Mouse (Mus musculus): ENCODE results near the gene Gga1. TPM values are rescaled to one million over a fixed set of nuclear protein-coding genes. Genes with fewer than 3 reads are reported as not detected.

The Gga1 gene
- polyA plus RNA-seq, 1 experiment = 25.8 TPM

DNA sequence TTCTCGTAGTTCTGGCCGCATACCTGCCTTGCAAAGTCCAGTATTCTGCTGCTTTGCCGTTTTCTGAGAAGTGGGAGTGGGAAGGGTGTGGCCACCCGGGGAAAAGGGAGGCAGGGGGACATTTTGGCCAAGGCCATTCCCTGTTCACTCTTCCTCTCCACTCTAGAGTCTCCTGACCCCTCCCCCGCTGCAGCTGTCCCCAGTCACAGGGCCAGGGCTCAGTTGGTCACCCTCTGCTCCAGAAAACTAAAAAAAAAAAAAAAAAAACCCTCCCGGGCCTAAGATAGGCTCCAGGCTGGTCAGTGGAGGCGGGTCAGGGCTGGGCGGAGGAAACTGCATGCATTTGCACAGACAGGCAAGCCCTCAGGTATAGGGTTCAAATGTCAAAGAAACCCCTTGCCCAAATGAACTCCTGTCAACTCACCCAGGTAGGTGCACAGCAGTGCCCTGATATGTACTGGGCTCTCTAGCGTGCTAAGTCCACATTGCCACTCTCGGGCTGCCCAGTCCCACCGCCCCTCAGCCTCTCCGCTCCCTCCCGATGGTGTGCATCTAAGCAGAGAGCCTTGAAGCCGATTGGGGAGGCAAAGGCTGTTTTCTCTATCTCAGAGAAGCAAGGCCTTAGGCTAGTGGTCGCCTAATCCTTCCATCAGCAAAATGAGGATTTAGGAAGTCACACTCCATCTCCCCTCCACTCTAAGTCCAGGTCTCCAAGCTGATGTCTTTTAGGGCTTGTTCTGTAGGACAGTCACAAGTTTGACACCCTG, 50.2 kb downstream of the Gga1 start:
- TF ChIP-seq POLR2A (IDR thresholded peaks at IDR 0.05; ENCODE audit: insufficient read depth, low read length) (no peak), CTCF (IDR thresholded peaks at IDR 0.05; ENCODE audit: low read depth, low read length) (no peak), EP300 (IDR thresholded peaks at IDR 0.05; ENCODE audit: insufficient read depth, low read depth, low read length) (no peak)
- H3K4me3 ChIP-seq (ENCODE audit: low read depth, low read length) = peak overlapping the region; percentile 57
- H3K9me3 ChIP-seq (replicated peaks; ENCODE audit: control insufficient read depth, insufficient read depth, low read length, poor library complexity, severe bottlenecking) = no peaks in the 10 kb centered on the region
- H3K36me3 ChIP-seq (ENCODE audit: control insufficient read depth, insufficient read depth, low read length, poor library complexity, severe bottlenecking) = no peaks in the 10 kb centered on the region
- H3K9ac ChIP-seq (ENCODE audit: low read depth, poor library complexity, severe bottlenecking) = peak overlapping the region; percentile 57
- H3K4me1 ChIP-seq (ENCODE audit: control insufficient read depth, insufficient read depth, low read length) = peaks cover 7% of the 10 kb centered on the region
- no peaks in the 10 kb centered on the region for H3K27me3 ChIP-seq (ENCODE audit: control insufficient read depth, insufficient read depth, low read length, poor library complexity, severe bottlenecking)
- peak overlapping the region; percentile 54; the same call in 1 of the 2 replicates for H3K27ac ChIP-seq (ENCODE audit: insufficient read depth, low read length)

DNA sequence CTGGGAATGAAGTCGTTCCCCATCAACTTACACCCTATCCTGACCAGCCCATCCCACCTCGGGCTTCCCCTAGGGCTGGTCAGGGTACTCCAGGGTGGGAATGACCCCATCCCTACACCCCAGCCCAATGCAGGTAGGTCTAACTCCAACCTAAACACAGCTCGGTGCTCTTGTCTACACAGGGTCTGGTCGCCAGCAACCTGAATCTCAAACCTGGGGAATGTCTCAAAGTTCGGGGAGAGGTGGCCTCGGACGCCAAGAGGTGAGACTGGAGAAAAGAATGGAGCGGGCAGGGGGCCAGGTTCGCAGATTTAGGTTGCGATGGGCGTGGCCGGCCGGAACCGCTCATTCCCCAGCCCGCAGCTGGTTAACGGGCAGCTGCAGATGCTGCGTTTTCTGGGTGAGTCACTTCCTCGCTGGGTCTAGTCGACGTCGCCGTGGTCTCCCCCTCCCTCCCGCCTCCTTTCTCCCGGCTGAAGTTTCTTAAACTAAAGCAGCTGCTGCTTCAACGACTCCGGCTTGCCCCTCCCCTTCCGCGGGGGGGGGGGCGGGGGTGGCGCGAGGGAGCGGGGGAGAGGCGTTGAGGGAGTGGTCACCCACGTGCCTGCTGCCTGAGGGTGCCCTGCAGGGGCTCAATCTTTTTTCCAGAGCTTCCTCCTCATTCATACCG, 50.9 kb downstream of the Gga1 start:
- peak overlapping the region; percentile 54 for H3K27ac ChIP-seq (ENCODE audit: insufficient read depth, low read length)
- peaks cover 7% of the 10 kb centered on the region for H3K4me1 ChIP-seq (ENCODE audit: control insufficient read depth, insufficient read depth, low read length)

DNA sequence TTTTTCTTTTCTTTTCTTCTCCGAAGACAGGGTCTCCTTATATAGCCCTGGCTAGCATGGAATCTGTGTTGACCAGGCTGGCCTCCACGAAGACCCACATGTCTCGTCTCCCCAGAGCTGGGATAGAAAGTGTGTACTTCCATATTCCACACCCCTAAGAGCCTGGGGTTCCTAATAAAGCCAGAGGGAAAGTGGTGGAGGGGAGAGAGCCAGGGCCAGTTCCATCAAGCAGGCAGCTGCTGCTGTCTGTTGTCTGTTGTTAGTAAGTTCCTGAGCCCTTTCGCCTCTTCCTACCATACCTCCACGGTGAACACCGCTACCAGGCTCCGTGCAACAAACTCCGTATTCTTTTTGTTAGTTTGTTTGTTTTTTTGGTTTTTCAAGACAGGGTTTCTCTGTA, 51.5 kb downstream of the Gga1 start:
- TF ChIP-seq POLR2A (IDR thresholded peaks at IDR 0.05; ENCODE audit: insufficient read depth, low read length) (no peak), EP300 (IDR thresholded peaks at IDR 0.05; ENCODE audit: insufficient read depth, low read depth, low read length) (no peak), CTCF (IDR thresholded peaks at IDR 0.05; ENCODE audit: low read depth, low read length) (no peak)
- Histone ChIP-seq H3K9me3 (replicated peaks; ENCODE audit: control insufficient read depth, insufficient read depth, low read length, poor library complexity, severe bottlenecking) (no peaks in the 10 kb centered on the region), H3K27me3 (ENCODE audit: control insufficient read depth, insufficient read depth, low read length, poor library complexity, severe bottlenecking) (no peaks in the 10 kb centered on the region), H3K4me3 (ENCODE audit: low read depth, low read length) (no peak overlapping the region), H3K27ac (ENCODE audit: insufficient read depth, low read length) (peak overlapping the region; percentile 33; the same call in 1 of the 2 replicates), H3K36me3 (ENCODE audit: control insufficient read depth, insufficient read depth, low read length, poor library complexity, severe bottlenecking) (no peaks in the 10 kb centered on the region), H3K4me1 (ENCODE audit: control insufficient read depth, insufficient read depth, low read length) (peaks cover 7% of the 10 kb centered on the region), H3K9ac (ENCODE audit: low read depth, poor library complexity, severe bottlenecking) (no peak overlapping the region)

More for the DNA sequence above, 50.9 kb downstream of the Gga1 start:
- peak overlapping the region; percentile 27 for H3K4me3 ChIP-seq (ENCODE audit: low read depth, low read length)
- peak; percentile 35; the same call in 1 of the 2 replicates for TF ChIP-seq EP300 (IDR thresholded peaks at IDR 0.05; ENCODE audit: insufficient read depth, low read depth, low read length)
- no peak for TF ChIP-seq POLR2A (IDR thresholded peaks at IDR 0.05; ENCODE audit: insufficient read depth, low read length)
- H3K9ac ChIP-seq (ENCODE audit: low read depth, poor library complexity, severe bottlenecking) = peak overlapping the region; percentile 57
- no peaks in the 10 kb centered on the region for H3K27me3 ChIP-seq (ENCODE audit: control insufficient read depth, insufficient read depth, low read length, poor library complexity, severe bottlenecking)
- H3K36me3 ChIP-seq (ENCODE audit: control insufficient read depth, insufficient read depth, low read length, poor library complexity, severe bottlenecking) = no peaks in the 10 kb centered on the region
- H3K9me3 ChIP-seq (replicated peaks; ENCODE audit: control insufficient read depth, insufficient read depth, low read length, poor library complexity, severe bottlenecking) = no peaks in the 10 kb centered on the region

DNA sequence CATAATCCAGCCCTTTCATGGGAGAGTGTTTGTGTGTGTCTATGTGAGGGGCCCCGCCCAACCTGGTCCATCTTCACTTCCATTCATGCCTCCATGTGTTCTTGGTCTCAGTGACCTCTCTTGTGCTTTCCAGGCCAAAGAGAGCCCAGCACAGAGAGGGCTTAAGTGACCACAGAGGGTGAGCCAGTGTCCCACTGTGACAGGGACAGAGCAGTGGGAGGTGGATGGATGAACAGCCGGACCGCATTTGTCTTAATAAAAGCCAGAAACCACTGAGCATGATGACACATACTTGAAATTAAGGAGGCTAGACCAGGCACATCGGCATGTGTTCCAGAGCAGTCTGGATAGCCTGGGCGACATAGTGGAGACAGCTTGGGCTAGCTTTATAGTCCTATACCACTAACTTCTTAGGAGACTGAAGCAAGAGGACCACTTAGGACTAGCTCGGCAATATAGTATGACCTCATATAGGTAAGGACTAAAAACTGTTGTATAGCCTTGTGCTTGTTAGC, 53.3 kb downstream of the Gga1 start:
- H3K9me3 ChIP-seq (replicated peaks; ENCODE audit: control insufficient read depth, insufficient read depth, low read length, poor library complexity, severe bottlenecking) = no peaks in the 10 kb centered on the region
- H3K36me3 ChIP-seq (ENCODE audit: control insufficient read depth, insufficient read depth, low read length, poor library complexity, severe bottlenecking) = no peaks in the 10 kb centered on the region
- no peak for TF ChIP-seq CTCF (IDR thresholded peaks at IDR 0.05; ENCODE audit: low read depth, low read length)
- TF ChIP-seq POLR2A (IDR thresholded peaks at IDR 0.05; ENCODE audit: insufficient read depth, low read length) = no peak
- TF ChIP-seq EP300 (IDR thresholded peaks at IDR 0.05; ENCODE audit: insufficient read depth, low read depth, low read length) = no peak
- H3K4me1 ChIP-seq (ENCODE audit: control insufficient read depth, insufficient read depth, low read length) = peaks cover 5% of the 10 kb centered on the region
- no peak overlapping the region for H3K9ac ChIP-seq (ENCODE audit: low read depth, poor library complexity, severe bottlenecking)
- H3K4me3 ChIP-seq (ENCODE audit: low read depth, low read length) = no peak overlapping the region
- H3K27ac ChIP-seq (ENCODE audit: insufficient read depth, low read length) = no peak overlapping the region
- no peaks in the 10 kb centered on the region for H3K27me3 ChIP-seq (ENCODE audit: control insufficient read depth, insufficient read depth, low read length, poor library complexity, severe bottlenecking)

DNA sequence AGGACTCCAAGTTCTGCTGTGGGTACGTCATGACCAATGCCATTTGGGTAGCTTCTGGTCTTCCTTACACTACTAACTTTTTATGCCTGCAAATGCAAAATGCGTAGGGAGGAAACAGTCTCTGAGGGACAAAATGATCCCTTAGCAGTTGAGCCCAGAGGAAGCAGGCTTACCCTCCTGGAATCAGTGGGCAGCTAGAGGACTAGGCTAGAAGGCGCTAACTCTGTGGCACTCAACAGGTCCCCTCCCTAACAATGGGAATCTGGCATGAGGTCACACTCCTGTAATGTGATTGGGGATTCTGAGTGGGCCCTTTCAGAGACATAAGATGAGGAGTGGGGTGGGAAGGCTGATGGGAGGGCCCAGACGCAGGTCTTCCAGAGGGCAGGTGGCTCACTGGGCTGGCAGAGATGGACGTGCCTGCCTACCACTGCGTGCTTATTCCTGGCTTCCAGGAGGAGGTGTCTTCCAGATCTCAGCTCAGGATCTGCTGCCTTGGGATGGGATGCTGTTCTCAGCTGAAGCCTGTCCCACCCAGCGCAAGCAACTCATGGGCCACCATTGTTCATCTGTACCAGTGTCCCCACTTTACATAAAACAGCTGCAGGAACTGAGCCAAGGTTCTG, 53.9 kb downstream of the Gga1 start:
- no peak overlapping the region for H3K9ac ChIP-seq (ENCODE audit: low read depth, poor library complexity, severe bottlenecking)

More for the DNA sequence above, 53.9 kb downstream of the Gga1 start:
- Histone ChIP-seq H3K27me3 (ENCODE audit: control insufficient read depth, insufficient read depth, low read length, poor library complexity, severe bottlenecking) (no peaks in the 10 kb centered on the region), H3K9me3 (replicated peaks; ENCODE audit: control insufficient read depth, insufficient read depth, low read length, poor library complexity, severe bottlenecking) (no peaks in the 10 kb centered on the region), H3K27ac (ENCODE audit: insufficient read depth, low read length) (no peak overlapping the region), H3K4me1 (ENCODE audit: control insufficient read depth, insufficient read depth, low read length) (peaks cover 4% of the 10 kb centered on the region), H3K4me3 (ENCODE audit: low read depth, low read length) (no peak overlapping the region), H3K36me3 (ENCODE audit: control insufficient read depth, insufficient read depth, low read length, poor library complexity, severe bottlenecking) (no peaks in the 10 kb centered on the region)
- no peak for TF ChIP-seq CTCF (IDR thresholded peaks at IDR 0.05; ENCODE audit: low read depth, low read length)
- no peak for TF ChIP-seq EP300 (IDR thresholded peaks at IDR 0.05; ENCODE audit: insufficient read depth, low read depth, low read length)

Measured in ES-Bruce4 (cell line).